Mouse (Mus musculus) stomach, embryonic 15.5 days (tissue): ENCODE results near the gene Slc13a4. TPM values are rescaled to one million over a fixed set of nuclear protein-coding genes. Genes with fewer than 3 reads are reported as not detected.
A peak's percentile ranks its signal among the peaks of the same experiment; 100 is the strongest.

ENCODE experiments used
- ATAC-seq: fragments of 200-750 bp; cut with Nextera tagmentation; 2 replicates; pipeline ENCODE4 v1.8.0; 2017; ENCODE audit warnings: low read depth, moderate number of reproducible peaks, moderate TSS enrichment; ENCODE audit not compliant: insufficient read depth, low FRiP score
- H3K27ac ChIP-seq: fragments of 300-500 bp; sonication (generic); 2 replicates; pipeline ENCODE4 v1.5.1; 2015; ENCODE audit warnings: mild to moderate bottlenecking, inconsistent platforms
- H3K27me3 ChIP-seq: fragments of 300-500 bp; sonication (generic); replicated peaks from 2 replicates; pipeline ENCODE4 v1.6.1; 2015; ENCODE audit warnings: inconsistent platforms
- H3K36me3 ChIP-seq: fragments of 300-500 bp; sonication (generic); 2 replicates; pipeline ENCODE4 v1.6.1; 2015; ENCODE audit warnings: inconsistent platforms
- H3K4me1 ChIP-seq: fragments of 300-500 bp; sonication (generic); 2 replicates; pipeline ENCODE4 v1.6.1; 2015; ENCODE audit warnings: inconsistent platforms
- H3K4me2 ChIP-seq: fragments of 300-500 bp; sonication (generic); 2 replicates; pipeline ENCODE4 v1.6.1; 2015; ENCODE audit warnings: mild to moderate bottlenecking, inconsistent platforms
- H3K4me3 ChIP-seq: fragments of 300-500 bp; sonication (generic); replicated peaks from 2 replicates; pipeline ENCODE4 v1.5.1; 2015; ENCODE audit warnings: inconsistent platforms
- H3K9ac ChIP-seq: fragments of 300-500 bp; sonication (generic); 2 replicates; pipeline ENCODE4 v1.6.1; 2015; ENCODE audit warnings: inconsistent platforms
- H3K9me3 ChIP-seq: fragments of 300-500 bp; sonication (generic); 2 replicates; pipeline ENCODE4 v1.6.1; 2016; ENCODE audit warnings: inconsistent platforms
- WGBS: fragments of 180-500 bp; shearing (Covaris S2); methylation state at CpG from one replicate; pipeline ENCODE4 v1.1.7; 2015; 5-methylcytosine and 5-hydroxymethylcytosine counted together
- polyA plus RNA-seq: library from polyadenylated mRNA; unstranded; fragments of >200 nt; fragmentation: Nextera tagmentation; extraction: Ambion mirVana; gene quantifications from 2 replicates; pipeline ENCODE4 v1.2.1, GENCODE M21; 2015

The Slc13a4 gene
- 0.26 and 0.54 TPM in 2 replicates for polyA plus RNA-seq

GRCm38 (mm10) chr6:35308037-35308436 lies at the start of gene Slc13a4:
Gene Slc13a4, minus strand, starts transcription at chr6:35308131.
- Histone ChIP-seq H3K9ac (no peak within 1 kb of the TSS), H3K27ac (no peak within 1 kb of the TSS), H3K36me3 (no peaks in the 10 kb centered on the region), H3K27me3 (no peaks in the 10 kb centered on the region), H3K4me3 (no peak within 1 kb of the TSS), H3K9me3 (no peaks in the 10 kb centered on the region), H3K4me2 (no peak within 1 kb of the TSS), H3K4me1 (no peaks in the 10 kb centered on the region)
- 43% methylated on average over 7 of the region's 7 CpGs for WGBS
- ATAC-seq: no peak

DNA sequence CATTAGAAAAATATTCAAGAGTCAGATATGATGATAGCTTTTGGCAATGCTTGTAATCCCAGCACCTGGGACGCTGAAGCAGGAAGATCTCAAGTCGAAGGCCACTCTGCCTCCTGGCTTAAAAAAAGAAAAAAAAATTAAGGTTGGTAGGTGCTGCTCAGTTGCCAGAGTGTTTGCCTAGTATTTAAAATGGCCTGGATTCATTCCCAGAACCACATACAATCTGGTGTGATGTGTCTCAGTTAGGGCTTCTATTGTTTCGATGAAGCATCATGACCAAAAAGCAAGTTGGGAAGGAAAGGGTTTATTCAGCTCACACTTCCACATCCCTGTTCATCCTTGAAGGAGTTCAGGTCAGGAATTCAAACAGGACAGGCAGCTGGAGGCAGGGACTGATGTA lies 47.4 kb upstream of the Slc13a4 start:
- WGBS: 88% methylated on average over 3 of the region's 3 CpGs
- no peaks in the 10 kb centered on the region for H3K27me3 ChIP-seq
- peaks cover 9% of the 10 kb centered on the region; the same call in 1 of the 2 replicates for H3K4me1 ChIP-seq
- ATAC-seq: no peak
- H3K27ac ChIP-seq: no peak overlapping the region
- H3K4me3 ChIP-seq: no peak overlapping the region
- no peak overlapping the region for H3K9ac ChIP-seq
- H3K4me2 ChIP-seq: no peak overlapping the region
- H3K36me3 ChIP-seq: no peaks in the 10 kb centered on the region
- no peaks in the 10 kb centered on the region for H3K9me3 ChIP-seq

DNA sequence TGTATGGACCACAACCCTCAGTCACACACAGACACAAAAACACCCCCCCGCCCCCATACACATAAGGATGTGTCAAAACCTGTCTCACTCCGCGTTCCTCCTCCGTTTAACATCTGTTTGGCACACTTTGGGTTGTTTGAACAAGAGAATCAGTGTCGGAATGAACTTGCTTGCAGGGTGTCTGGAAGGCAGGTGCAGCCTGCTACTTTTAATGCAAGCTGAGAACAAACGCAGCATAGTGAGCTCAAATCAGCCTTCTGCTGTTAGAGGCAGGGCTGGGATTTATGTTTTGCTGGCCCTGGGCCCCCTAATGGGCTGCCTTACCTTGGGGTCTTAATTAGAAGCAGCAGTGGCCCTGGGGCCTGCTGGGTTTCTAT lies 46.7 kb upstream of the Slc13a4 start:
- no peak for ATAC-seq
- 26% methylated on average over 6 of the region's 6 CpGs for WGBS
- H3K4me2 ChIP-seq: no peak overlapping the region

DNA sequence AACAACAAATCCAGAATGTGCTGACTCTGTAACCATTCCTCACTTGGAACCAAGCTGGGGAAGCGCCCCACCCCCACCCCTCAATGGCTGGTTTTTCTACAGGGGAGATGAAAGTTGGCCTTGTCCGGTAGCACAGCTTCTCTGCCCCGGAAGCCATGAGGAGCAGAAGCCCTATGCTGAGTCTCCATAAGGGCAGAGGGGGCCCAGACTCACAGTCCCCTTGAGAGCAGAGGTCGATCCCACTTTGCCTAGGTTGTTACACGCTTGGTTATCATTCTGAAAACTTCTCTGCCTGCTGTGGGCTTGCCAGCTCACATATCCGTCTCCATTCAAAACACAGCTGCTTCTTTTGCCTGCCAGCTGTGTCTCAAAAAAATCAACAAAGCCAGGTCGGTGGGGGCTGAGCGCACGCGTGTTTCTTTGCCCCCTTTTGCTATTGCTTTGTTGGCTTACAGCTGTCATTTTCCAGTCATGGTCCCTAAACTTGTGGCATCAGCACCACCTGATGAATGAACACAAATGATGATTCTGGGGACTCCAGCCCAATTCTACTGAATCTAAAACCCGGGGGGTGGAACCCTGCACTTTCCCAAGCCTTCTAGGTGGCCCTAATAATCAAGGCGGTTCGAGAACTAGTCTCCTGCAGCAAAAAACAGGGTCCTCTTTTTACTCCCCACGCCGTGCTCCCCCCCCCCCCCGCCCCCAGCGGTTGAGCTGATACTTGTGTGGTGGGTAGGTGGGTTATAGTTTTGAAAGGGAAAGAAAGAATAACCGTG lies 46.1 kb upstream of the Slc13a4 start:
- H3K27me3 ChIP-seq: no peaks in the 10 kb centered on the region
- WGBS: 26% methylated on average over 15 of the region's 18 CpGs
- ATAC-seq: no peak
- peaks cover 9% of the 10 kb centered on the region; the same call in 1 of the 2 replicates for H3K4me1 ChIP-seq
- no peaks in the 10 kb centered on the region for H3K36me3 ChIP-seq
- H3K9ac ChIP-seq: no peak overlapping the region
- 0 out of 2 replicates have a peak overlapping the region, but pooled peaks have one; percentile 0 for H3K4me2 ChIP-seq
- H3K27ac ChIP-seq: no peak overlapping the region
- H3K4me3 ChIP-seq: no peak overlapping the region
- H3K9me3 ChIP-seq: no peaks in the 10 kb centered on the region

More for the DNA sequence above, 46.7 kb upstream of the Slc13a4 start:
- Histone ChIP-seq H3K9me3 (no peaks in the 10 kb centered on the region), H3K9ac (no peak overlapping the region), H3K4me1 (peaks cover 9% of the 10 kb centered on the region; the same call in 1 of the 2 replicates), H3K27me3 (no peaks in the 10 kb centered on the region), H3K36me3 (no peaks in the 10 kb centered on the region), H3K27ac (no peak overlapping the region), H3K4me3 (no peak overlapping the region)

DNA sequence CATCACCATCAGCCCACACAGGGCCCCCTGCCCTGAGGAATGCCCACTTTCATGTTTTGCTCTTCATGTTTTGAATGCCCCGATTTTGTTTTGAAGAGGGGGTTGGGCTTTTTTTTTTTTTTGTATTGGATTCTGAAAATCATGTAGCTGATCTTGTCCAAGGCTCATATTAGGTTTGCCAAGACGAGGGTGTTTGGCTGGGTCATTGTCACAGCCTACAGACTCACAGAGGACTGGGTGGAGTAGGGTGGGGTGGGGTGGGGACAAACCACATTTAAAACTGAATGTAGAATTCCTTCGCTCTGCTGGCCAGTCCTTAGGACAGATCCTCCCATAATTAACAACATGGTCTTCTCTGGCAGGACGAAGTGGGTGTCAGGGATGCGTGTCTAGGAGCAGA lies 45.5 kb upstream of the Slc13a4 start:
- no peak for ATAC-seq
- H3K9me3 ChIP-seq: no peaks in the 10 kb centered on the region
- H3K4me2 ChIP-seq: no peak overlapping the region
- H3K36me3 ChIP-seq: no peaks in the 10 kb centered on the region
- H3K27ac ChIP-seq: no peak overlapping the region
- H3K27me3 ChIP-seq: no peaks in the 10 kb centered on the region
- H3K4me3 ChIP-seq: no peak overlapping the region
- 75% methylated on average over 5 of the region's 5 CpGs for WGBS
- peaks cover 9% of the 10 kb centered on the region; the same call in 1 of the 2 replicates for H3K4me1 ChIP-seq
- no peak overlapping the region for H3K9ac ChIP-seq

GRCm38 (mm10) chr6:35352867-35353266 lies 44.9 kb upstream of the Slc13a4 start:
- no peak for ATAC-seq
- Histone ChIP-seq H3K9ac (no peak overlapping the region), H3K27ac (no peak overlapping the region), H3K4me3 (no peak overlapping the region), H3K4me1 (peaks cover 9% of the 10 kb centered on the region; the same call in 1 of the 2 replicates), H3K27me3 (no peaks in the 10 kb centered on the region), H3K36me3 (no peaks in the 10 kb centered on the region), H3K9me3 (no peaks in the 10 kb centered on the region), H3K4me2 (no peak overlapping the region)
- WGBS: 66% methylated on average over 8 of the region's 8 CpGs

DNA sequence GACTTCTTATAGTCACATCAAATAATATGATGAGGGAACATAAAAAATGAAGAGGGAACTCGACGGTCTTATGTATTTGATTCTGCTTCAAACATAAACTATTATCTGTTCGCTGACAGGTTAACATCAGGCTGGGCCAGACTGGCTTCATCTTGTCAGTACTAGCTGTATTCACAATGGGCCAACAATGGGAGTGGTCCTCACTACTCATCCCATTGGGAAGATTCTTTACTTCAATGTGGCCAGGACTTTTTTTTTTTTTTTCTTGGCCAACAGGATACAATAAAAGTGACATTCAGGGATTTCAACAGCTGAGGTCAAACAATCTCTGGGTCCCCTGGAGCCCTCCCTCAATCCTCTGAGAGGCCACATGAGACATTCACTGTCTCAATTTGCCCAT lies 43.9 kb upstream of the Slc13a4 start:
- no peak overlapping the region for H3K27ac ChIP-seq
- H3K4me1 ChIP-seq: peaks cover 9% of the 10 kb centered on the region; the same call in 1 of the 2 replicates
- 87% methylated on average over 3 of the region's 3 CpGs for whole genome bisulfite sequencing
- no peak overlapping the region for H3K9ac ChIP-seq
- no peak for ATAC-seq
- H3K36me3 ChIP-seq: no peaks in the 10 kb centered on the region
- no peak overlapping the region for H3K4me2 ChIP-seq
- H3K27me3 ChIP-seq: no peaks in the 10 kb centered on the region
- no peaks in the 10 kb centered on the region for H3K9me3 ChIP-seq
- H3K4me3 ChIP-seq: no peak overlapping the region

GRCm38 (mm10) chr6:35349784-35350183 lies 41.9 kb upstream of the Slc13a4 start:
- Histone ChIP-seq H3K36me3 (no peaks in the 10 kb centered on the region), H3K4me3 (no peak overlapping the region), H3K9ac (no peak overlapping the region), H3K27me3 (no peaks in the 10 kb centered on the region), H3K9me3 (no peaks in the 10 kb centered on the region), H3K27ac (no peak overlapping the region), H3K4me2 (no peak overlapping the region), H3K4me1 (peaks cover 9% of the 10 kb centered on the region; the same call in 1 of the 2 replicates)
- 49% methylated on average over 7 of the region's 7 CpGs for WGBS
- no peak for ATAC-seq

DNA sequence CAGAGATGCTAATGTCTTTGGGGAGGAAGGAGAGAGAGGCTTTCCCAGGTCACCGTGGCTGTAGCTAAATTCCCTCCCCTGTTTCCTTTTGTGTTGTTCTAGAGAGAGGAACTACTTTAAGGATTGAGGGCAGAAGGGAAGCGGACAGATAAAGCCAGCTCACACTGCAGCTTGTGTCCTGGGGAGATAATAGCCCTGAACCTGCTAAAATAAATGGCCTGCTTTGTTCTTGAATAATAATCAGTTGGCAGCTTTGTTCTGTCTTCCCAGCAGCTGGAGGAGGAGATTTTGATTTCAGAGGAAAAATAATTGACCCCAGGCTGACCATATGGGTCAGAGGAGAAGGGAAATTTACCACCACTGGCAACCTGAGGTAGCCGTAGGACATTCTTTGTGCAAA lies 30.7 kb upstream of the Slc13a4 start:
- 38% methylated on average over 3 of the region's 3 CpGs for WGBS
- H3K4me2 ChIP-seq: no peak overlapping the region
- H3K9ac ChIP-seq: no peak overlapping the region
- H3K4me1 ChIP-seq: no peaks in the 10 kb centered on the region
- no peaks in the 10 kb centered on the region for H3K27me3 ChIP-seq
- ATAC-seq: no peak
- no peaks in the 10 kb centered on the region for H3K9me3 ChIP-seq
- H3K27ac ChIP-seq: no peak overlapping the region
- no peak overlapping the region for H3K4me3 ChIP-seq
- no peaks in the 10 kb centered on the region for H3K36me3 ChIP-seq

DNA sequence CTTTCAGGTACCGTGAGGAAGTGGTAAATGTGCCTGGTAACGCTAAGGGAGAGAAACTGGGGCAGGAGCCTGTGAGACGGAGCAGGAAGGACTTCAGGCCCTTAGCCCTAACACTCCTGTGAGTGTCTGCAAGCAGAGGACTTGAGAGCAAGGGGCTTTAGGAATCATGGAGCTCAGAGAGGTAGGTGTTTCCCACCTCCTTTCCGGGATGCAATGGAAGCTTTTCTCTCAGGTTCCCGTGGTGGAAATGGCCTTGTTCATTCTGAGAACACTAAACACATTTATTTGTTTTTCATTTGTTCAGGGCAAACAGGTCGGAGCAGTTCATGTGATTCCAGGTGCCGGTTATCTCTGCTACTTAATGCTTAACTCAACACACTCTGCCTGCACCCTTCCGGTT lies 29.9 kb upstream of the Slc13a4 start:
- no peaks in the 10 kb centered on the region for H3K36me3 ChIP-seq
- no peaks in the 10 kb centered on the region for H3K27me3 ChIP-seq
- no peak for ATAC-seq
- no peak overlapping the region for H3K4me3 ChIP-seq
- WGBS: 64% methylated on average over 8 of the region's 8 CpGs
- no peaks in the 10 kb centered on the region for H3K9me3 ChIP-seq
- H3K9ac ChIP-seq: no peak overlapping the region
- H3K4me1 ChIP-seq: no peaks in the 10 kb centered on the region
- no peak overlapping the region for H3K27ac ChIP-seq
- no peak overlapping the region for H3K4me2 ChIP-seq

GRCm38 (mm10) chr6:35335452-35335851 lies 27.5 kb upstream of the Slc13a4 start:
- WGBS: 49% methylated on average over 5 of the region's 5 CpGs
- Histone ChIP-seq H3K9me3 (no peaks in the 10 kb centered on the region), H3K4me3 (no peak overlapping the region), H3K27me3 (no peaks in the 10 kb centered on the region), H3K4me1 (no peaks in the 10 kb centered on the region), H3K27ac (no peak overlapping the region), H3K4me2 (no peak overlapping the region), H3K36me3 (no peaks in the 10 kb centered on the region), H3K9ac (no peak overlapping the region)
- no peak for ATAC-seq

- no peak for ATAC-seq
- Histone ChIP-seq H3K9me3 (no peaks in the 10 kb centered on the region), H3K27me3 (no peaks in the 10 kb centered on the region), H3K27ac (no peak overlapping the region), H3K36me3 (no peaks in the 10 kb centered on the region), H3K9ac (no peak overlapping the region), H3K4me1 (no peaks in the 10 kb centered on the region), H3K4me3 (no peak overlapping the region), H3K4me2 (no peak overlapping the region)
- 74% methylated on average over 4 of the region's 4 CpGs for WGBS
These were observed 26.3 kb upstream of the Slc13a4 start for GRCm38 (mm10) chr6:35334278-35334677.
